Mouse (Mus musculus) gastrocnemius, postnatal 36 days (tissue): ENCODE data around the gene Psenen. TPM values are rescaled to one million over a fixed set of nuclear protein-coding genes. Genes with fewer than 3 reads are reported as not detected.

Experiments used
- DNase-seq, 2 experiments: peaks; one replicate each; pipeline ENCODE4 v3.0.0; 2022
- intact Hi-C: fragments of 180-260 bp; cut with DNase I; formaldehyde crosslinking; loops from one replicate; pipeline ENCODE4 v1.15.1; 2025
- total RNA-seq, 2 experiments: library from RNA; stranded (reverse); gene quantifications; 2 replicates each; pipeline ENCODE4 v1.2.3; 2021

Psenen gene
- total RNA-seq, 2 experiments from 2014 or later = 95.1 to 99.1 TPM

- no peak for DNase-seq
- intact Hi-C loops = loop anchor here (2.0 to 5.0 kb wide), 2 partner anchors 20 to 271 kb away; partner anchors contain the start of gene Ffar1
Measured at GRCm38 (mm10) chr7:30590927-30591604, 27.6 kb upstream of the Psenen start.

- peak; percentile 76 to 84 for DNase-seq
- intact Hi-C loops = loop anchor here (1.0 to 5.0 kb wide), 3 partner anchors 21 to 273 kb away; partner anchors contain the start of gene Ffar1
Measured at GRCm38 (mm10) chr7:30589435-30590301, 26.2 kb upstream of the Psenen start.

DNA sequence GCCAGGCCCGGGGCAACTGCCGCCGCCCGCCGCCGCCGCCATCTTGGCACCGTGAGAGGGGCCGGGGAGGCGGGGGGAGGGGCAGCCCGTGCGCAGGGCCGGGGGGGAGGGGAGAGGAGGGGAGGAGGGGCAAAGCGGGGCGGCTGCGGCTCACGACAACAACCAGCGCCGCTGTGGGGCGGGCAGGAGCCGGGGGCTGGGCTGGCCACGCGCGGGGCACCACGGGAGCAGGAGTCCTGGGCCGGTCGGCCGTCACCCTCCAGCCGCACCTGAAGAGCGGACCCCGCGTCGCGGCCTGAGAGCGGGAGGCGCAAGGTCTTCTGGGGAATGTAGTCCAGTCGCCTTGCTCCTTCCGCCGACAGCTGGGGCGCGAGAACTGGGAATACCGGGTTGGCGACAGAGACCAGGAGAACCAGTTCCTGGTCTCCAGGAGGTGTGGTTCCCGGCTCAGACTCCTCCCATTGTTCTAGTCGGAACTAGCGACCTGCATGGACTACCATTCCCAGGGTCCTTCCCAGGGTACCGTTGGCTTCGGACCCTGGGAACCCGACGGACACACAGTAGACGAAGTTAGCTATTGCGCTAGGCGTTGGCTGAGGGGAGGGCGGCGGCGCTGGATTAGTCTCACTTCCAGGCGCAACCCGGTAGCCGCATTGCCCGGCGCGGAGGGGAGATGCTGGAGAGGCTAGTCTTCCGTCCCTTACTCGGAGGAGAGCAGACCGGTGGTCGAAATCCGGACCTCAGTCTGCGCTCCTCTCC lies 25.4 kb upstream of the Psenen start, which contains the start of gene Kmt2b:
Gene Kmt2b (minus strand): TSS at position 51 of the 759 bp plus-strand sequence.
- DNase-seq = peak; percentile 92 to 94
- intact Hi-C loops = loop anchor here (1.0 kb wide), 1 partner anchor 25 kb away; no protein-coding TSS in a partner anchor

- peak; percentile 32 to 65 for DNase-seq
- intact Hi-C loops = no loop called here
Measured at GRCm38 (mm10) chr7:30587842-30588667, 24.6 kb upstream of the Psenen start.

- DNase-seq = no peak
- intact Hi-C loops = no loop called here
Measured at GRCm38 (mm10) chr7:30586455-30587020, 23.1 kb upstream of the Psenen start.

- no peak for DNase-seq
Measured at GRCm38 (mm10) chr7:30585170-30585569, 21.7 kb upstream of the Psenen start.

DNA sequence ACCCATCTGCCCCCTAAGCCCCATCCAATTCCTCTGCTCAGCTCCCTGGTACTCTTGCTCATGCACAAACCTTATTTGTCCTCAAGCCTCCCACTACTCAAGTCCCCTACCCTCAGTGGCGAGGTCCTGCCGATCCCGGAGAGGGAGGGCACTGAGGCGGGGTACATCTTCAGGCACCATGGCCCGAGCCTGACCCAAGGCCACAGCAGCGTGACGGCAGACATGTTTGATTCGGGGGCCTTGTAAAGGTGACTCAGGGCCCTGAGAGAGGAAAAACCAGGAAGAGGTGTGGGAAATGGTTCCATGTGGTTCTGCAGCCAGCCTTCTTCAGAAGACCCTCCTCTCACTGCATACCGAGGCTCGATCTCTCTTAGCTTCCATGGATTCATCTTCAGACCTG lies 20.9 kb upstream of the Psenen start:
- DNase-seq = no peak
- intact Hi-C loops = no loop called here

More at GRCm38 (mm10) chr7:30585170-30585569, 21.7 kb upstream of the Psenen start:
- intact Hi-C loops = no loop called here

DNA sequence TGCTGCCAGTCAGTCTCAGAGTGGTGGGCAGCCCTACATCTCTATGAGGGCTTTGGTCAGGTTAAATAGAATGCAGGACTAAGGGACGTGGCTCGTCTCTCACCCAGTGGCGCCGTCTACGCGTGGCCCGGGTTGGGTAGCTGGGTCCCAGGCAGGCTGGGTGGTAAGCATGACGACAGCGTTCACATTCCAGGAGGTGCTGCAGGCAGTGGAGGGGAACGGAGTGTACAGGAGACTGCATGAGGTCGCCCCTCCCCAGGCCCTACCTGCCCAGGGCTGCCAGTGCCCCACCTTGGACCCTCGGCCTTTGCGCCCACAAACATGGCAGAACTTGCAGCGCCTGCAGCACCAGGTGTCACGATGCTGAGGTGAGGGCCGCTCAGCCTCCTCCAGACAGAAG lies 18.1 kb upstream of the Psenen start:
- no peak for DNase-seq
- intact Hi-C loops = no loop called here

DNA sequence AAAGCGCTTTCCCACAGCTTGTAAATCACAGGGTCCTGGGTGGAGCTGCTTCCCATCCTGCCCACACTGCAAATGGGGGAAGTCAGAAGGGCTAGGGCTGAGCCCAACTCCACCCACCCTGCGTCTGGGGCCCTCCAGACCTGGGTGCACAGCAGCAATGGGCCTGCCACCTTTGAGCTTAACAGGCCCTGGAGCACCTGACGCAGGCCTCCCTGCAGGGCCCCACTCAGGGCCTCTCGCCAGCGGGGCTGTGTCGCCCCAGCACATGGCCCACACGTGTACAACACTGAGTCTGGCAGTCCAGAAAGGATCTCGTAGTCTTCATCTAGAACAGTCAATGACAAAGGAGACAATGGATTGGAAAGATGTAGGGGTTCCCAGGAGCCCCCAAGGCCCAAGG lies 16.5 kb upstream of the Psenen start:
- DNase-seq = no peak
- intact Hi-C loops = no loop called here

GRCm38 (mm10) chr7:30572969-30573368 lies 9.5 kb upstream of the Psenen start:
- DNase-seq = peak; percentile 71 to 75
- intact Hi-C loops = no loop called here

DNA sequence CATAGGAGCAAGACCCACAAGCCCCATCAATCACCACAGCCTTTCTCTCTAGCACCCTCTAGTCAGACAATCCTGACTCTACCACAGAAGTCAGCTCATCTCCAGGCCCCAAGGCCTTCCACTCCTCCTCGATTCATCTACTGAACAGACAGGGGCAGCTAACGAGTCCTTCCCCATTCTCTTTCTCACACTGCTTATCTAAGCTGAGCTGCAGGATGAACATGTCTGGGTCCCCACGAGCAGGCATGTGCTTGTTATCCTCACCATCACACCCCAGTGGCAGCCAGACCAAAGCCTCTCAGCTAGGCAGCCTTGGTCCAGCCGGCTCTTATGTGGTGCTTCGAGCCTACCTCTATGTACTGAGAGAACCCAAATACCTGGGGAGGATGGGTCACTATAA lies 9.0 kb upstream of the Psenen start:
- no peak for DNase-seq
- intact Hi-C loops = no loop called here

GRCm38 (mm10) chr7:30567555-30567954 lies 4.1 kb upstream of the Psenen start:
- DNase-seq = no peak
- intact Hi-C loops = no loop called here

DNA sequence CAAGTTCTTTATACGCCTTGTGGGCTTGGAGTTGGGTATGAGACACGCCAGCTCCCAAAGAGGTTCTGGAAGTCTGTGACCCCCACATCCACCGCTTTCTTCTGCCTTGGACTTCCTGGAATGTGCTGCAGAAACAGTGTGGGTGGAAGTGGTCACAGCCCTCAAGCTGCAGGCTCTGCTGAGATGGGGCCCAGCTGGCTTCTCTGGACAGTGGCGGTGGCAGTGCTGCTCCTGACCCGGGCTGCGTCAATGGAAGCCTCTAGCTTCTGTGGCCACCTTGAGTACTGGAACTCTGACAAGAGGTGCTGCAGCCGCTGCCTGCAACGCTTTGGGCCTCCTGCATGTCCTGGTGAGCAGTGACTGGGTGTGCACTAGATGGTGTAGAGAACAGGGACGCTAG lies 2.6 kb upstream of the Psenen start:
- intact Hi-C loops = no loop called here
- DNase-seq = no peak

- DNase-seq = no peak
- intact Hi-C loops = no loop called here
Measured at GRCm38 (mm10) chr7:30564970-30565571, 1.6 kb upstream of the Psenen start, which contains the start of gene Igflr1. Gene Igflr1, plus strand, starts transcription at chr7:30565427.

DNA sequence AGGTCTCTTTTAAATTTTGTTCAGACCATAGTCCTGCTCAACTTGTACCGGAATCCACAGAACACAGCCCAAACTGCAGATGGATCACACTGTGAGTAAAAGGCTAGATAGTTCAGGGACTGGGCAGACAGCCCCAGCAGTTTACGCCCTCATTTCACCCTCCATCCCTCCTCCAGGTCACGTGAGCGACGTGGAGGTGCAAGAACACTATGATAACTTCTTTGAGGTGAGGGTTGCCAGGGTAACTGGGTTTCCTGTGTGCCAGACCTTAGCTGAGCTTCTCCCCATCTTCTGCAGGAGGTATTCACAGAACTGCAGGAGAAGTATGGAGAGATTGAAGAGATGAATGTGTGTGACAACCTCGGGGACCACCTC lies 466 bp upstream of the Psenen start:
- DNase-seq = no peak
- intact Hi-C loops = no loop called here

DNA sequence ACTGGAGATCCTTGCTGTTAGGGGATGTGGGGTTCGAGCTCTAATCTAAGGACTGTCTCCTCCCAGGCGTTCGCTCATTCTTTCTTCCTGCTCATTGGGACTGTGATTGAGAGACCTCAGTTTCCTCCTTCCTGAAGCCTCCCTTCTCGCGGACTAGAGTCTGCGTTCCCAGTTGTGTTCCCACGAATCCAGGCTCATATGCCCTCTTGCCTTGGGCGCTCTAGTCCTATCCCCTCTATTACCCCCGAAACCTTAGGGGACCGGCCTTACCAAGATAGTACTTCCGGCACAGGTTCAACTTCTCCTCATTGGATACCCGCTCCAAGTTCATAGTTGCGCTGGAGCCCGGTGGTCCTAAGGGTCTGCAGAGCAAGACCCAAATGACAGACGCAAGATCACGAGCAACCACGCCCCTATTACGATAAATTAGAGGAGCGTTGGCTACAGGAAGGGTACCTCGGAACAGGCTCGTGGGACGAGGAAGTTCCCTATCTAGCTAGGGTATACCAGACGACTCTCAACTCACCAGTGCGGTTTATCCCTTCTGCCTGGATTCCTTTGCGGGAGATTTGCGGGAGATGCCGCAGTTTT lies 806 bp downstream of the Psenen start:
- DNase-seq = no peak
- intact Hi-C loops = no loop called here

DNA sequence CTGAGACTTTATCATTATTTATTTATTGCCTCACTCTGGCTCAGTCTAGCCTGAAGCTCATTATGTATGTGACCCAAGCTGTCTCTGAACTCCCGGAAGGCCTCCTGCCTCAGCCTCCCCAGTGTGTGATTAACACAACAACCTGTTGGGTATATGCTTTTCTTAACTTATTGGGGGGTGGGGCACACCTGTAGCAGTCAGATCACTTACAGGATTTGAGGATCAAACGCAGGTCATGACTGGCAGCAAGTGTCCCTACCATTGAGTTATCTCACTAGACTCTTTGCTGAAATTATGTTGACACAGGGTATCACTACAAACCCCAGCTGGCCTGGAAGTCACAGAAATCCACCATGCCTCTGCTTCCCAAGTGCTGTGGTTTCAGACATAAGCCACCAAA lies 3.1 kb downstream of the Psenen start:
- DNase-seq = no peak
- intact Hi-C loops = no loop called here

- DNase-seq = peak; percentile 93 to 95
- intact Hi-C loops = no loop called here
Measured at GRCm38 (mm10) chr7:30559443-30559954, 3.9 kb downstream of the Psenen start, which contains the start of gene Lin37. Gene Lin37, minus strand, starts transcription at chr7:30559838.
